Mouse (Mus musculus): ENCODE results near the gene Zzef1. TPM values are rescaled to one million over a fixed set of nuclear protein-coding genes. Genes with fewer than 3 reads are reported as not detected.

The Zzef1 gene
- polyA plus RNA-seq, 1 experiment, result 6.8 TPM

DNA sequence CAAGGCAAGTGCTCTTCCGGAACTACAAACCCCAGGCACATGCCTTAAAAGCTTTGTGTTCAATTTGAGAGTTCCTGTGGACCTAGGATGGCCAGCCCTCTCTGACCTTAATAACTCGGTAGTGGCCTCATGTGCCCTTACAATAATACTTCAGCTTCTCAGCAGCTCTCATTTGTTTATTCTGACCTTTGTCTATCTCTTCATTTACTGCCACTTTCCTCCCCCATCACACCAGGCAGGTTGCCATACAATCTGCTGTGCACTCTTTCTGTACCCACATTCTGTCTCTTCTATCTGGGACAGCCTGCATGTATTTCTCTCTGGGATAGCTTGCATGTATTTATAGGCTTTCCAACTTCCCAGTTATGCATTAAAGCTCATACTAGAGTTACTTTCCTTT, 10.5 kb downstream of the Zzef1 start:
- H3K36me3 ChIP-seq (ENCODE audit: control insufficient read depth, insufficient read depth, low read length, poor library complexity, severe bottlenecking), result no peaks in the 10 kb centered on the region
- no peak overlapping the region for H3K27ac ChIP-seq (ENCODE audit: insufficient read depth, low read length)
- no peaks in the 10 kb centered on the region for H3K4me1 ChIP-seq (ENCODE audit: control insufficient read depth, insufficient read depth, low read length)
- H3K9ac ChIP-seq (ENCODE audit: low read depth, poor library complexity, severe bottlenecking), result no peak overlapping the region
- H3K27me3 ChIP-seq (ENCODE audit: control insufficient read depth, insufficient read depth, low read length, poor library complexity, severe bottlenecking), result no peaks in the 10 kb centered on the region
- no peak overlapping the region for H3K4me3 ChIP-seq (ENCODE audit: low read depth, low read length)
- TF ChIP-seq EP300 (IDR thresholded peaks at IDR 0.05; ENCODE audit: insufficient read depth, low read depth, low read length) (no peak), POLR2A (IDR thresholded peaks at IDR 0.05; ENCODE audit: insufficient read depth, low read length) (no peak), CTCF (IDR thresholded peaks at IDR 0.05; ENCODE audit: low read depth, low read length) (no peak)
- H3K9me3 ChIP-seq (replicated peaks; ENCODE audit: control insufficient read depth, insufficient read depth, low read length, poor library complexity, severe bottlenecking), result no peaks in the 10 kb centered on the region

DNA sequence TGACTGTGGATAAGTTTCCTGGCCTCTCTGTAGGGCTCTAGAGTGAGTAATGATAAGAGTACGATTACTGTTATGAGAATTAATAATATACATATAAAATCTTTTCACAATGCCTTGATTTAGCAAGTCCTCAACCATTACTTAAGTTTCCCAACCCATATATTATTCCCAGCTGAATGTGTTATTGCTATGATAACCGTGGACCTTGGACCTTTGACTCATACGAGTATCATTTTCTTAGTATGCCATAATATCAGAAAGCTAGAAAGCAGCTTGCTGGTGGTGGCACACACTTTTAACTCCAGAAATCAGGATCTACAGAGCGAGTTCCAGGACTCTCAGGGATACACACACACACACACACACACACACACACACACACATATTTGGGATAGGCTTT, 12.0 kb downstream of the Zzef1 start:
- Histone ChIP-seq H3K4me3 (ENCODE audit: low read depth, low read length) (no peak overlapping the region), H3K36me3 (ENCODE audit: control insufficient read depth, insufficient read depth, low read length, poor library complexity, severe bottlenecking) (no peaks in the 10 kb centered on the region)
- TF ChIP-seq CTCF (IDR thresholded peaks at IDR 0.05; ENCODE audit: low read depth, low read length) (no peak), EP300 (IDR thresholded peaks at IDR 0.05; ENCODE audit: insufficient read depth, low read depth, low read length) (no peak), POLR2A (IDR thresholded peaks at IDR 0.05; ENCODE audit: insufficient read depth, low read length) (no peak)

DNA sequence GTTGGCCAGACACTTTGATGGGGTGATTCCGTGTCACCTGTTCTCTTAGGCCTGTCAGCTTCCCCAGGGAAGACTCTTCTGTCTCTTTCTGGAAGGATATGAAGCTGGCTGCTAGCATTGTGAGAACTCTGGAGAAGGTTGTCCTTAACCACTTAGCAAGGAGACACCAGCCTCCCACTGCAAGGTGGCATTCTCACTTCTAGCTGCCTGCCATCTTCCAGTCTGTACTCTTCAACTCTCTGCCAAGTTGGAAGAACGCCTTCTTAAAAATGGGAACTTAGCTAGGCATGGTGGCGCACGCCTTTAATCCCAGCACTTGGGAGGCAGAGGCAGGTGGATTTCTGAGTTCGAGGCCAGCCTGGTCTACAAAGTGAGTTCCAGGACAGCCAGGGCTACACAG, 17.7 kb downstream of the Zzef1 start:
- no peak overlapping the region for H3K9ac ChIP-seq (ENCODE audit: low read depth, poor library complexity, severe bottlenecking)
- no peak overlapping the region for H3K4me3 ChIP-seq (ENCODE audit: low read depth, low read length)
- H3K4me1 ChIP-seq (ENCODE audit: control insufficient read depth, insufficient read depth, low read length), result no peaks in the 10 kb centered on the region
- no peaks in the 10 kb centered on the region for H3K27me3 ChIP-seq (ENCODE audit: control insufficient read depth, insufficient read depth, low read length, poor library complexity, severe bottlenecking)
- no peak for TF ChIP-seq POLR2A (IDR thresholded peaks at IDR 0.05; ENCODE audit: insufficient read depth, low read length)
- TF ChIP-seq CTCF (IDR thresholded peaks at IDR 0.05; ENCODE audit: low read depth, low read length), result no peak
- no peak for TF ChIP-seq EP300 (IDR thresholded peaks at IDR 0.05; ENCODE audit: insufficient read depth, low read depth, low read length)
- no peaks in the 10 kb centered on the region for H3K9me3 ChIP-seq (replicated peaks; ENCODE audit: control insufficient read depth, insufficient read depth, low read length, poor library complexity, severe bottlenecking)
- no peaks in the 10 kb centered on the region for H3K36me3 ChIP-seq (ENCODE audit: control insufficient read depth, insufficient read depth, low read length, poor library complexity, severe bottlenecking)
- H3K27ac ChIP-seq (ENCODE audit: insufficient read depth, low read length), result no peak overlapping the region

More for the DNA sequence above, 12.0 kb downstream of the Zzef1 start:
- Histone ChIP-seq H3K9me3 (replicated peaks; ENCODE audit: control insufficient read depth, insufficient read depth, low read length, poor library complexity, severe bottlenecking) (no peaks in the 10 kb centered on the region), H3K9ac (ENCODE audit: low read depth, poor library complexity, severe bottlenecking) (no peak overlapping the region), H3K27ac (ENCODE audit: insufficient read depth, low read length) (no peak overlapping the region), H3K27me3 (ENCODE audit: control insufficient read depth, insufficient read depth, low read length, poor library complexity, severe bottlenecking) (no peaks in the 10 kb centered on the region), H3K4me1 (ENCODE audit: control insufficient read depth, insufficient read depth, low read length) (no peaks in the 10 kb centered on the region)

DNA sequence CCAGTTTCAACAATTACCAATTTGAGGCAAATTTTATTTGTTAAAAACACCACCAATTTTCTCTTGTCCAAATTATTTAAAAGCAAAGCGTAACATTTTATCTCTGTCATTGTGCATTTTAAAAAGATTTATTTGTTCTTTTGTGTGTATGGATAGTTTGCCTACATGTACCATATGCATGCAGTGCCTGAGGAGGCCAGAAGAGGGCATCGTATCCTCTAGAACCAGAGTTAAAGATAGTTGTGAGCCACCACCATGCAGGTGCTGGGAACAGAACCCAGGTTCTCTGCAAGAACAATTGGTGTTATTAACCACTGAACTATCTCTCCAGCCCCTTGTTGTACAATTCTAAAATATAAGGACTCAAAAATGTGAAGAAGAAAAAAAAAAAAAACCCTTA, 18.2 kb downstream of the Zzef1 start:
- Histone ChIP-seq H3K4me3 (ENCODE audit: low read depth, low read length) (no peak overlapping the region), H3K36me3 (ENCODE audit: control insufficient read depth, insufficient read depth, low read length, poor library complexity, severe bottlenecking) (no peaks in the 10 kb centered on the region), H3K9me3 (replicated peaks; ENCODE audit: control insufficient read depth, insufficient read depth, low read length, poor library complexity, severe bottlenecking) (no peaks in the 10 kb centered on the region), H3K9ac (ENCODE audit: low read depth, poor library complexity, severe bottlenecking) (no peak overlapping the region), H3K27me3 (ENCODE audit: control insufficient read depth, insufficient read depth, low read length, poor library complexity, severe bottlenecking) (no peaks in the 10 kb centered on the region), H3K27ac (ENCODE audit: insufficient read depth, low read length) (no peak overlapping the region), H3K4me1 (ENCODE audit: control insufficient read depth, insufficient read depth, low read length) (no peaks in the 10 kb centered on the region)
- TF ChIP-seq CTCF (IDR thresholded peaks at IDR 0.05; ENCODE audit: low read depth, low read length) (peak; percentile 37), EP300 (IDR thresholded peaks at IDR 0.05; ENCODE audit: insufficient read depth, low read depth, low read length) (no peak)

DNA sequence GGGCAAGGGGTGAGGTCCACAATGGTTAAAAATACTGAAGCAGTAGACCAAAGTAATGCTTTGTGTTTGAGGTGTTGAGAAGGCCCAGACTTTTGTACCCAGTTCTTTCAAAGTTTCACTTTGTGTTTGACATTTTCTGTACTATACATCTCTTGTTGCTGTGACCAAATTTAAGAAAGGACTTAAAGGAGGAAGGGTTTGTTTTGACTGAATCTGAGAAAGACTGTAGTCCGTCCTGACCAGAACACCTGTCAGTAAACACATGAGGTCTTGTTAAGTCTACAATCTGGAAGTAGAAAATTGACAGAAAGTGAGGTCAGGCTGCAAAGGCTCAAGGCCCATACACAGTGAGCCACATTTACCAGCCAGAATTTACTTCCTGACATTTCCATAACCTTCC, 20.8 kb downstream of the Zzef1 start:
- H3K4me1 ChIP-seq (ENCODE audit: control insufficient read depth, insufficient read depth, low read length), result no peaks in the 10 kb centered on the region
- H3K27me3 ChIP-seq (ENCODE audit: control insufficient read depth, insufficient read depth, low read length, poor library complexity, severe bottlenecking), result no peaks in the 10 kb centered on the region
- no peak overlapping the region for H3K9ac ChIP-seq (ENCODE audit: low read depth, poor library complexity, severe bottlenecking)
- TF ChIP-seq POLR2A (IDR thresholded peaks at IDR 0.05; ENCODE audit: insufficient read depth, low read length) (no peak), CTCF (IDR thresholded peaks at IDR 0.05; ENCODE audit: low read depth, low read length) (no peak), EP300 (IDR thresholded peaks at IDR 0.05; ENCODE audit: insufficient read depth, low read depth, low read length) (no peak)
- no peaks in the 10 kb centered on the region for H3K36me3 ChIP-seq (ENCODE audit: control insufficient read depth, insufficient read depth, low read length, poor library complexity, severe bottlenecking)
- no peak overlapping the region for H3K27ac ChIP-seq (ENCODE audit: insufficient read depth, low read length)
- H3K9me3 ChIP-seq (replicated peaks; ENCODE audit: control insufficient read depth, insufficient read depth, low read length, poor library complexity, severe bottlenecking), result no peaks in the 10 kb centered on the region
- H3K4me3 ChIP-seq (ENCODE audit: low read depth, low read length), result no peak overlapping the region

DNA sequence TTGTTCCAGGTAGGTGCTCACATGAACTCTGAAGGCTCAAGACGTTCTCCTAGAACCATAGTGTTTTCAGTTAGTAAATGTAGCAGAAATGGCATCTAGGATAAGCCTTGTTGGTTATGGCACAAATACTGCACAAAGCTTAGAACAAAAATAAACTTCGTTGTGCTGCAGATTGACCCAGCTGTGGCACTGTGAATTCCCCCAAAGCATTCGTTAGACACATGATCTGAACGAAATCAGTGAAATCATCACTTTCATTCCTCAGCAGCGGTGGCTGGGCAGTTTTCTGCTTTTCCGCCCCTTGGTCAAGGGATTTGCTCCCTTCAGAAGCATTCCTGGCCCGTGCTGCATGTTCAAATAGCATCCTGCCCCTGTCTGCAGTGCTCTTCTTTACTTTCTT, 22.0 kb downstream of the Zzef1 start:
- no peaks in the 10 kb centered on the region for H3K27me3 ChIP-seq (ENCODE audit: control insufficient read depth, insufficient read depth, low read length, poor library complexity, severe bottlenecking)
- H3K9me3 ChIP-seq (replicated peaks; ENCODE audit: control insufficient read depth, insufficient read depth, low read length, poor library complexity, severe bottlenecking), result no peaks in the 10 kb centered on the region
- H3K4me3 ChIP-seq (ENCODE audit: low read depth, low read length), result no peak overlapping the region
- H3K36me3 ChIP-seq (ENCODE audit: control insufficient read depth, insufficient read depth, low read length, poor library complexity, severe bottlenecking), result no peaks in the 10 kb centered on the region
- no peak overlapping the region for H3K9ac ChIP-seq (ENCODE audit: low read depth, poor library complexity, severe bottlenecking)
- TF ChIP-seq POLR2A (IDR thresholded peaks at IDR 0.05; ENCODE audit: insufficient read depth, low read length), result no peak
- no peak for TF ChIP-seq CTCF (IDR thresholded peaks at IDR 0.05; ENCODE audit: low read depth, low read length)
- TF ChIP-seq EP300 (IDR thresholded peaks at IDR 0.05; ENCODE audit: insufficient read depth, low read depth, low read length), result no peak
- no peak overlapping the region for H3K27ac ChIP-seq (ENCODE audit: insufficient read depth, low read length)
- H3K4me1 ChIP-seq (ENCODE audit: control insufficient read depth, insufficient read depth, low read length), result no peaks in the 10 kb centered on the region
